Mouse (Mus musculus) hindlimb bud, embryonic 11.5 days (tissue): ENCODE data around the gene Klrb1a.
A peak's percentile ranks its signal among the peaks of the same experiment; 100 is the strongest.

Experiments used
- DNase-seq: peaks from one replicate; pipeline ENCODE4 v3.0.0-alpha.2; 2012; ENCODE audit warnings: low read depth, low spot score; ENCODE audit errors: extremely low spot score

The Klrb1a gene

GRCm38 (mm10) chr6:128602463-128603201 is 20.7 kb downstream of the Klrb1a start:
- no peak for DNase-seq

GRCm38 (mm10) chr6:128602026-128602425 is 21.3 kb downstream of the Klrb1a start:
- DNase-seq, result no peak

GRCm38 (mm10) chr6:128599555-128599954 is 23.8 kb downstream of the Klrb1a start:
- DNase-seq, result no peak

- DNase-seq, result no peak
These were observed 24.9 kb downstream of the Klrb1a start for GRCm38 (mm10) chr6:128598256-128599047.

GRCm38 (mm10) chr6:128597121-128597522 is 26.2 kb downstream of the Klrb1a start:
- peak; percentile 12 for DNase-seq

GRCm38 (mm10) chr6:128594651-128595050 is 28.7 kb downstream of the Klrb1a start:
- no peak for DNase-seq

GRCm38 (mm10) chr6:128589426-128589825 is 33.9 kb downstream of the Klrb1a start:
- DNase-seq, result no peak

- no peak for DNase-seq
These were observed 35.7 kb downstream of the Klrb1a start for GRCm38 (mm10) chr6:128587619-128588018.

GRCm38 (mm10) chr6:128585642-128586245 is 37.6 kb downstream of the Klrb1a start:
- DNase-seq, result no peak

- peak; percentile 22 for DNase-seq
These were observed 39.2 kb downstream of the Klrb1a start for GRCm38 (mm10) chr6:128584070-128584660.

- no peak for DNase-seq
These were observed 41.8 kb downstream of the Klrb1a start, which contains the start of gene A2ml1 for GRCm38 (mm10) chr6:128581508-128581907. TSS of gene A2ml1 (minus strand) at chr6:128581608.

- DNase-seq, result no peak
These were observed 46.0 kb downstream of the Klrb1a start for GRCm38 (mm10) chr6:128577301-128577700.

GRCm38 (mm10) chr6:128566589-128566988 is 56.7 kb downstream of the Klrb1a start:
- no peak for DNase-seq
